Mouse (Mus musculus) gastrocnemius, postnatal 14 days (tissue): ENCODE measurements at regions not wholly inside any gene's neighbourhood (a gene's known extent, or its start where the extent isn't known, plus 50 kb on each side); places are given as distances from the start of the nearest gene placed in this dataset.

Experiments
- DNase-seq: peaks from one replicate; pipeline ENCODE4 v3.0.0; 2021; ENCODE audit warnings: mixed read lengths
- intact Hi-C: fragments of 180-260 bp; cut with DNase I; formaldehyde crosslinking; loops from one replicate; pipeline ENCODE4 v1.15.1; 2025; ENCODE audit warnings: low total_unique reads

DNA sequence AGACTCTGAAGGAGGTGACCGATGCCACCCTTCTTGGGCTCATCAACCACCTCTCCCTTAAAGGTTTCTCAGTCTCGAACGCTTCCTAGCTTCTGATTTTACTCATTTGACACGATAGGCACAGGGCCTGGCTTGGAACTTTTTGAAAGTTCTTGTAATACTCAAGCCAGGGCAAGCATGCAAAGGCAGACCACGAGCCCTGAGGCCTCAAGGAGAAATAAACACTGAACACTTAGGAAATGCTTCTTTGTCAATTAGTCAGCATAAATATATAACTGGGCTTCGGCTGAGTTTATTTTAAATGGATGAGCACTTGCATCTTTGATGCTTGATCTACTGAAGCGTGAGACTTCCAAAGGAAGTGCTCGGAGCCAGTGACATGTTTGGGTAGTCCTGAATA, 50.4 kb upstream of the Atp1b1 start:
- DNase-seq, result no peak
- intact Hi-C loops, result no loop called here

DNA sequence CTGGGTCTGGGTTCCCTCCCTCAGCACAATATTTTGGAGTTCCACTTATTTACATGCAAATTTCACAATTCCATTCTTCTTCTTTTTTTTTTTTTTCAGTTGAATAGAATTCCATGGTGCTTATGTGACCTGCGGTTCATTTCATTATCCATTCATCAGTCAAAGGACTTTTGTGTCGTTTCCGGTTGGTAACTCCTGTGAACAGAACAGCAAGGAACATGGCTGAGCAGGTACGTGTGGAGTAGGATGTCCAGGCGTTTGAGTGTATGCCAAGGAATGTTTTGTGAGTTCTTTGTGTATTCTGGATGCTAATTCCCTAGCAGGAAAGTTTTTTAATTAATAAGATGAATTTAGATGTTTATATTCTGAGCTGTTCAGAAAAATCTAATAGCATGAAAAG, 50.0 kb upstream of the Atp1b1 start:
- intact Hi-C loops, result no loop called here
- DNase-seq, result no peak
